Mouse (Mus musculus) E14TG2a.4 (cell line): ENCODE data around the gene Kcna10.

ENCODE experiments used
- CTCF ChIP-seq: conservative IDR thresholded peaks from 2 replicates; pipeline ENCODE4 v1.5.1; 2014; ENCODE audit warnings: low read length
- POU5F1 ChIP-seq: IDR thresholded peaks from 2 replicates; pipeline ENCODE4 v1.6.1; 2014; ENCODE audit warnings: low read length, borderline replicate concordance

- TF ChIP-seq CTCF (no peak), POU5F1 (no peak)
These were observed 2.0 kb upstream of the Kcna10 start for GRCm38 (mm10) chr3:107180860-107181259.
